Mouse (Mus musculus) gastrocnemius, adult 8-10 months (tissue): ENCODE results near the gene Nup214. TPM values are rescaled to one million over a fixed set of nuclear protein-coding genes. Genes with fewer than 3 reads are reported as not detected.
"Not testable (repeated sequence)": the region's sequence is repeated elsewhere in the genome, so short reads cannot be mapped to it uniquely, and the experiment has no call there.

Experiments used
- DNase-seq, 2 experiments: peaks; one replicate each; pipeline ENCODE4 v3.0.0; 2022; ENCODE audit warnings: low spot score in 2 of 2
- total RNA-seq, 4 experiments: library from RNA; stranded (reverse); gene quantifications; 2 replicates each; pipeline ENCODE4 v1.2.4; 2022

The Nup214 gene
- total RNA-seq, 4 experiments from 2014 or later, result 16.0 to 20.5 (median 18.3) TPM

DNA sequence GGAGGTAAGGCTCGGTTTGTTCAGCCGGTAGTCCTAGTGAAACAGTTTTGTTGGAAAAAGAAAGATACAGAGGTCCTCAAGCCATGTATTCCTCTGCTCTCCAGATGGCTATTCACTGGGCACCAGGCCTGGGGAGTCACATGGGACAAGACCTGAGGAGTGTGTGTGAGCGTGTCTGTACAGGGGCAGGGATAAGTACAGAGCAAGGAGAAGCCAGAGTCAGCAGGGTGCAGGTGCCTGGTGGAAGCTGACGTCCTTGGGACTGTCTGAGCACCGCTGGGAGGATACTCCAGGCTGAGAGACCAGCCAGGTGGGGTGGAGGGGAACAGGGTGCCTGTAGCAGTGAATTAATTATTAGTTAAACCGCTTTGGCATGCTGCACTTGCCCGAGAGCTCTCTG, 10.7 kb upstream of the Nup214 start:
- no peak for DNase-seq

DNA sequence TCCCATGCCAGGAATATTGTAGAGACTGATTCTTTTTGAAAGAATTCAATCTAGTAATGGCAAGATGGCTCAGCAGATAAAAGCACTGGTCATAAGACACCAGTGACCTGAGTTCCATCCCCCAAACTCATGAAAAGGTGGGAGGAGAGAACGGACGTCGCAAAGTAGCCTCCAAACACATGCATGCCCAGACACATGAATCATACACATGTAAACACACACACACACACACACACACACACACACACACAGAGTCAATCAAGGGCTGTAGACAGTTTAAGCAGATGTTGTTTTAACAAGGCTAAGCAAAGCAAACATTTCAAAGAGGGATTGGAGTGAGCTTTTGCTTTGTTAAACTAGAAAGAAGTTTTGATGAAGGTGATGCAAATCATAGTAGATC, 10.0 kb upstream of the Nup214 start:
- no peak for DNase-seq

DNA sequence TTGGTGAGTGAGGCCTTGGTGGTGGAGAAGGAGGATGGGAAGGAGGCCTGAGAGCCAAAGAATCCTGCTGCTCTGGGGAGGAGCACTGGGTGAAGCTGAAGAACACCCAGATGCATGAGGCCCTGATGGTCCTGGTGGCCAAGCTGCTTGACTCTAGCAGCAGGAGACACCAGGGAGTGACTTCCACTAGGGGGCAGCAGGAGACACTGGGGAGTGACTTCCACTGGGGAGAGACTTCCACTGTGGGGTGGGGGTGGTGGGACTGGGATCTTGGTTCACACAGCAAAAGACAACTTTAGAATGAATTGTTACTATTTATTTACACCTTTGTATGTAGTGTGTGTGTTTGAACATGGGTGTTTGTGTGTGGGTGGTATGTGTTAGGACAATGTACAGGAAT, 9.1 kb upstream of the Nup214 start:
- DNase-seq, result no peak

DNA sequence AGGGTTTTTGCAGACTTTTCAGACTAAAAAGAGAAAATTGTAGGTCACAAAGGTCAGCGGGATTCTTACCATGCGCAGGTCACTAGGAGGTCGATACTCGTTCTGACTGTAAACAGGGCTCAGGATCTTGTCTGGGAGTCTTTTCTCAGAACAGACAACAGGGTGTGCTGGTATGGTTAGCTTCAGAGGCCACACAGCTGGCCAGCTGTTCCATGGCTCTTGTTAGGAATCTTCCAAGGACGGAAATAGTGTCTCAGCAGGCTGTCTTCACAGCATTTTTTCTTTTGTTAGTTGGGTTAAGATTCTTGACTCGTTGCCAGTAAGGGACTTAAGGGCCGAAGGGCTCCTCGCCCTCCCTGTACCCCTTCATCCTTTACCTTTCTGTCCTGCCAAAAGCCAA, 7.4 kb upstream of the Nup214 start:
- DNase-seq, result no peak

DNA sequence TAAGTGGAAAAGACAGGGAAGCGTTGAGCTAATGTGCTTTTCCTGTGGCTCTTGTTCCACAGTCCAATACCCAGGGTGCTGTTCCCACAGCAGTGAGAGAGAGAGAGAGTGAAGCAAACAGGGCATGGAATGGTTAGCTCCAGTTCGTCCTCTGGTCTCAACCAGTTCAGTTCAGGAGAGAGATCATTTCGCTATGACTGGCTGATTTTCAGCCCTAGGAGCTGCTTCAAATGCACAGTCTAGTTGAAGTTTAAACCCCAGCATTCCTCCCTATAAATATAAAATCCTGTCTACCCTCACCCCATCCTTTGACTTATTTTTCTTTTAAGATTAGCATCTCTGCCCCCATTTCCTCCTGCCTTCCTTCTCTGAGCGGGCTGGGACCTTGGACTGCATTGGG, 1.6 kb upstream of the Nup214 start:
- no peak for DNase-seq

DNA sequence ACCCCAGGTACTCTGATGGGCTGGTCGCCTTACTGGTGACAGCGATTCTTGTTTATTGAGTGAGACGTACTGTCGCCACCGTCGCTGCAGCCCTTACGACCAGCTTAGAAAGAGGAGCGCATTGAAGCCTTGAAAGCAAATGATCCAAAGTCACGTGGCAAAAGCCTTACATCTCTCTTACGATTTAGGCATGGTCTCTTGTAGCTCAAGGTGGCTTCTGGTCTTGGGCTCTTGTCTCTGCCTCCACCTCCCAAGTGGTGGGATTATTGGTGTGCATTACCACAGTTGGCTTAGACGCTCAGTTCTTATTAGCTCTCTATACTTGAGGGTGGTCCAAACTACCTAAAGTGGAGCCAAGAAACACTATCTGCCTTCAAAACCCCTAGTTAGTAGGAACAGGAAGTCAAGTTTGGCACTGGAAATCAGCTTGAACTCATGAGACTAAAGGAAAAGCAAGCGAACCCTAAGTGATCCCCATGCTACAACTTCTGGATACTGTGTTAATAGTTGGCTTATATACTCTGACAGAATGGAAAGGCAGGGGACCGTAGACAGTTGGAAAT, 654 bp downstream of the Nup214 start:
- no peak for DNase-seq

DNA sequence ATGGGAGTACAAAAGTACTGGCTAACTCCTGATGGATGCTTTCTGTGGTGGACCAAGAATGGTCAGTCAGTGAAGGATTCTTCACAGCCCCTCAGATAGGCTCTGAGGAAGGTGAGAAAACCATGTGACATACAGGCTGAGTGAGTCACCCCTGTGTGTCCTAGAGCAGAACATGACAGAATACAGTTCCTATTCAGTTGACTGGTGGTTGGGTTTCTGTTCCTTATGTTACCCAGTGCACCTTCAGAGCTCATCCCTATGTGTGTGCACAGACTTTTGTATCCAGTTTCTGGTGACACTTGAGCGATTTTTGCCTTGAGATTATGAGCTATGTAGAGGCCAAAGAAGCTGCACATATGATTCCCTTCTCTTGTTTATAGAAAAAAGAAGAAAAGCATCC, 13.5 kb downstream of the Nup214 start:
- DNase-seq, result no peak

DNA sequence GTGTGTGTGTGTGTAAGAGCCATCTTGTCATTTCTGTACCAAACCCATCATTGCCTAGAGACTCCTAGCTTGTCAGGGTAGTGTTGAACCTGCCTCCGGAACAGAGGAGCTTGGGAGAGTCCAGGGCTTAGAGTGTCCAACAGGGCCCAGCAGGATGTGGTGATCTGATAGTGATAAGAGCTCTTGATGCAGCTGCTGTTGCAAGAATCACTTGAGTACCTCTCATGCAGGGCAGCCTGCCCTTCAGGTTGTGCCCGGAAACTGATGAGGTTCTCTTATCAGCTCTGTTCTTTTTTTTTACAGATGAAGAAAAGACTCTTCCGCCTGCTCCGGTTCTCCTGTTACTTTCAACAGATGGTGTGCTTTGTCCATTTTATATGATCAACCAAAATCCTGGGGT, 16.7 kb downstream of the Nup214 start:
- DNase-seq, result no peak

DNA sequence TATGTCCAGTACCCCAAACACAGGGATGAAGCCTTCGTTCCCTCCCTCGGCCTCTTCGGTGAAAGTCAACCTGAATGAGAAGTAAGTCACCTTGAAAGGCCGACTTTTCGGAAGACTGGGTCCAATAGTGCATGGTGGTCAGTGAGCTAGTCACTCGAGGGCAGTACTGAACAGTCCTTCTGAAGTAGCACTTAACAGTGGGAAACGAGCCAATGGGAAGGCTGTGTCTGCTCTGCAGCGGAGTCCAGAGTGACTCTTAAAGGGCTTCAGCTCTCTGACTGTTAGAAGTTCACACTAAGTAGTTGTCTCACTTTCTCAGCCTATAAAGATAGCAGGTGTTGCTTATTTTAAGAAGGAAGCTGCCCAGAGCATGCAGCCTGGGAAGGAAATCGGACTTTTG, 20.7 kb downstream of the Nup214 start:
- no peak for DNase-seq

DNA sequence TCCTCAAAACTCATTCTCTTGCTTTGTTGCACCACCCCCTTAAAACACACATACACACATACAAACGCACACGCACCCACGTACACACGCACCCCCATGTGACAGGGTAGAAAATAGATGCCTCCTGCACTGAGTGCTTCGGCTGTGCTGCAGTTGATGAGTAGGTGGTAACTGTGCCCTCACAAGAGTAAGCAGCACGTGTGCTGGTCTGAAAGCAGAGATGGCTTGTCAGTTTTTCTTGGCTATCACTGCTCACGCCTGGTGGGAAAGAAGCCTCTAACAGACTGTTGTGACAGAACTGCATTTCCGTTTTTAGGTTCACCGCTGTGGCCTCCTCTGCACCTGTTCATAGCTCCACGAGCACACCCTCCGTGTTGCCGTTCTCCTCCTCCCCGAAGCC, 21.8 kb downstream of the Nup214 start:
- DNase-seq, result no peak

DNA sequence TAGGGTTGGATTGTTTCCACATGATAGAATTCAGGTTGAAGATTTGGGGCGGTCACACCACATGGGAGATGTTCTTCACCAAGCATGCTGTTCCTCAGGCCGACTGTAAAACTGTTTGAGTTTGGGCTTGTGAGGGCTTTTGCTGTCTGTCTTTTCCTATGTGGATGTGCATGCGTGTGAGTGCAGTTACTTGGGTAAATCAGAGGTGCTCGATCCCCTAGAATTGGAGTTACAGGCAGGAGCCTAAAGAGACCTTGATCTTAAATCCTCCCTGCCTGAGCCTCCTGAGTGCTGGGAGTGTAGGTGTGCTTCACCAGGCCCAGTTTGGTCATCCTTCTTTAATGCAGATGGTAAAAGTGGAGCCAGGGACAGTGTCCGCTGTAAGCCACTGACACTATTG, 23.3 kb downstream of the Nup214 start:
- no peak for DNase-seq

DNA sequence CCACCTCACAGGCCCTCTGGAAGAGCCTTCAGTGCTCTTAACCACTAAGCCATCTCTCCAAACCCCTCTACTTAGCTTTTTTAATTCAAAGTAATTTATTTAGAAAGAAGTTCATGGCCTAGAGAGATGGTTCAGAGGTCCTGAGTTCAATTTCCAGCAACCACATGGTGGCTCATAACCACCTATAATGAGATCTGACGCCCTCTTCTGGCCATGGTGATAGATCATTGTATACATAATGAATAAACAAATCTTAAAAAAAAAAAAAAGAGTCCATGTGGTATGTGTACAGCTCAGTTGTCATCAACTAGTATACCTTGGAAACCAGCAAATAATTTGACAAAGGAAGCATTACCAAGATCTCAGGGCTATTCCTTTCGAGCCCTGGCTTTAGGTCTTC, 24.2 kb downstream of the Nup214 start:
- DNase-seq, result no peak

DNA sequence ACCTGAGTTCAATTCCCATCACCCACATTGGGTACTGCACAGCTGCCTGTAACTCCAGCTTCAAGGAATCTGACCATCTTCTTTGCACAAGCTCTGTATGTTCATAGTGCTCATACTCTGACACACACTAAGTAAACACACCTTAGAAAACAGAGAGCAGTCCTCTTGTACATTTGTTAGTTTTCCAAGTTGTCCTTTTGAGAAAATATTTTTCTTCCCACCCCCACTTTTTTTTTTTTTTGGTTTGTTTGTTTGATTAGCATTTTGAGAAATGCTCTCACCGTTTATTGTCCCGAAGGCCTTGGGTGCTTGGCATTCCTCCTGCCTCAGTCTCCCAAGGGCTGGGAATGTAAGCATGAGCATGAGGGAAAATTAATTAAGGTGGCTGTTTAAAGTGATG, 34.1 kb downstream of the Nup214 start:
- no peak for DNase-seq

DNA sequence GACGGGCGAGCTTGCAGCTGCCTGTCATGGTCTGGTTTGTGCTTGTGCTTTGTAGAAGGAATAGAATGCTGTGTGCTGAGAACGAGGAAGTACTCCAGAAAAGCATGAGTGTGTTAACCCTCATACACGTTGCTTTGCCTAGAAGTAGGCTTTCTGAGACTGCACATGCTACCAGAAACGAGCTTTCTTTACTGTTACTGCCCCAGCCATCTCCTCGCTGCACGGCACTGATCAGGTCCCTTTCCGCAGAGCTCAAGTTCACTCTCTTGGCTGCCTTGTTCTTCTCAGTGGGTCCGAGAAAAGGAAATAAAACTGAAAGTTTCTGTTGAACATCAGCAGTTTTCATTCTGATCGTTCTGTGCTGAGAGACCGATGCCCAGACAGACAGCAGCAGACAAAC, 34.5 kb downstream of the Nup214 start:
- no peak for DNase-seq

DNA sequence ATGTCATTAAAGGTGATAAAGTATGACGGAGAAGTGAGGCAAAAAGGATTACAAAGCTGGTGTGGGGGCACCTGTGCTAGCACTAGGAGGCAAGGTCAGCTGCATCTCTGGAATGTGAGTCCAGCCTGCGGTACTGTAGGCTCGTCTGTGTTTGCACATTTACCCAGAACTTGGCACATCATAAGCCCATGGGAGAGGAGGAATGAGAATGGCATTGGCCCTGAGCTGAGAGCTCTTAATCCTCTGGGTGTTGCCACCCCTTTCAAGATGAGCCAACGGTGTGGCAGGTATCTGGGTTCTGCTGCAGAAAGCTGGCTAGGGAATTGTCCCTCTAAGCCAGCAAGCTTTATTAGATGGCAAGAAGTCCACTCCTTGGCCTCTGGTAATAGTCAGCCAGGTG, 45.5 kb downstream of the Nup214 start:
- DNase-seq, result no peak

DNA sequence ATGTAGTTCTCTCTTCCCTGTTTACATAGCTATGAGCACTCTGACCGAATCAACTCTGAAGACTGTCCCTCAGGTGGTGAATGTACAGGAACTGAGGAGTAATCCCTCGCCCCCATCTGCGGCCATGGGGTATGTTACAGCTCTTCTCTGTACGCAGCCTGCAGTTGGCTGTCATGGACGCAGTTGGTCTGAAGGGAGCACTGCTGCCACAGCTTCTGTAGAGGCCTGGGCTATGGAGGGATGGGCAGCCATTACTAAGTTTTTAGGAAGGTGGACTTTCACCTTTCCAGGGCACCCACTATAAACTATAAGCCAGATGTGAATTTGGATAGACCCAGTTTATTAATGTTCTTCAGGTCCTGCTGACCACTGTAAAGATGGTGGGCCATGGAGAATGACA, 46.0 kb downstream of the Nup214 start:
- no peak for DNase-seq

DNA sequence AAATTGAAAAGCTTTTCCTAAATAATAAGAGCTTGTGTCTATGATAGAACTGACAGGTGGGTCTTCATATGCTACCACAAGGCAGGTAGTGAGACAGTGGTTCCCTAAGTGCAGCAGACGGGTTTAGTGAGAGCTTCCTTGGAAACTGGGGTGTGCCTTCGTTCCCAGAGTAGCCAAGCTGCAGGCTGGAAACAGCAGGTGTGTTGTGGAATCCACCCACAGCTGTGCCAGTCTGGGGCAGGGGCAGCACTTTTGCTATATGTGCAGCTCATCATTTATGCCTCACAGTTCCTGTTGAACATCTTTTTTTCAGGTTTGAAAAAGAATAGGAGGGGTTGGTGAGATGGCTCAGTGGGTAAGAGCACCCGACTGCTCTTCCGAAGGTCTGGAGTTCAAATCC, 50.1 kb downstream of the Nup214 start:
- DNase-seq, result no peak

DNA sequence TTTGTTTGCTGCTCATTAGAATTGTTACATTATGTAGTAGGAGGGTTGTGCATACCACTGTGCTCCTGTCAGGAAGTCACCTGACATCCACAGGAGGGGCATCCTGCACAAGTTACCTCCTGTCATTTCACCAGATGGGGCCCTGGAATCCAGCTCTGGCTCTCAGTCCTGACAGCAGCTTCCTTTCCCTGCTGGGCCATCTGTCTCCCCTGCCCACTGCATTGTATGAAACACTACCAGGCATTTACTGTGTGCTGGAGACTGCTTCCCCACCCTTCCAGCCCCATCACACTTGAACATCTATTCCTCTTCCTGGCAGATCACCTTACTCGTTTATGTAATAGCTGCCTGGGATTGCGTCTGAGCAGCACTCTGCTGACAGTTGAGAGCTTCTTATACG, 55.4 kb downstream of the Nup214 start:
- DNase-seq, result no peak

DNA sequence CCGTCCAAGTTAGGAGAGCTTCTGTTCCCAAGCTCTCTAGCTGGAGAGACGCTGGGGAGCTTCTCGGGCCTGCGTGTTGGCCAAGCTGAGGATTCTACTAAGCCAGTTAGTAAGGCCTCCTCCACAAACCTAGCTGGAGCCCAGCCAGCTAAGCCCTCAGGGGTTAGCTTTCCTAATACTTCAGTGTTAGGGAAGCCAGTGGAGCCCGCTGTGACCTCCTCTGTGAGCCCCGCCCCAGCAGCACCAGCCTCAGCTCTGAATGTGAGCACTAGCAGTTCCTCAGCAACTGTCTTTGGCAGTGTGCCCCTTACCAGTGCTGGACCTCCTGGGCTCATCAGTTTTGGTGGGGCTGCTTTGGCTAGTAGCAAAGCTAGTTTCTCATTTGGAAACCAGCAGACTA, 59.2 kb downstream of the Nup214 start:
- peak; percentile 78 to 81 for DNase-seq

DNA sequence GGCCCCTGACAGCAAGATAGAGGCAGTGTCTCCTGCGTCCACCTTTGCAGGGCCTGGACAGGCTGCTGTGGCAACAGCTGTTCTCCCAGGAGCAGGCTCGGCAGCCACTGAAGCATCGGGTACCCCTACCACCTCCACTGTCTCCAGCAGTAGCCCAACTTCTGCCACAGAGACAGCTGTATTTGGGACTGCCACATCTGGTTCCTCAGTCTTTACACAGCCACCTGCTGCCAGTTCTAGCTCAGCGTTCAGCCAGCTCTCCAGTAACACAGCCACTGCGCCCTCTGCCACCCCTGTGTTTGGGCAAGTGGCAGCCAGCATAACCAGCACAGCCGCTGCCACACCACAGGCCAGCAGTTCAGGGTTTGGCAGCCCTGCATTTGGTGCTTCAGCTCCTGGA, 60.0 kb downstream of the Nup214 start:
- DNase-seq, result no peak

DNA sequence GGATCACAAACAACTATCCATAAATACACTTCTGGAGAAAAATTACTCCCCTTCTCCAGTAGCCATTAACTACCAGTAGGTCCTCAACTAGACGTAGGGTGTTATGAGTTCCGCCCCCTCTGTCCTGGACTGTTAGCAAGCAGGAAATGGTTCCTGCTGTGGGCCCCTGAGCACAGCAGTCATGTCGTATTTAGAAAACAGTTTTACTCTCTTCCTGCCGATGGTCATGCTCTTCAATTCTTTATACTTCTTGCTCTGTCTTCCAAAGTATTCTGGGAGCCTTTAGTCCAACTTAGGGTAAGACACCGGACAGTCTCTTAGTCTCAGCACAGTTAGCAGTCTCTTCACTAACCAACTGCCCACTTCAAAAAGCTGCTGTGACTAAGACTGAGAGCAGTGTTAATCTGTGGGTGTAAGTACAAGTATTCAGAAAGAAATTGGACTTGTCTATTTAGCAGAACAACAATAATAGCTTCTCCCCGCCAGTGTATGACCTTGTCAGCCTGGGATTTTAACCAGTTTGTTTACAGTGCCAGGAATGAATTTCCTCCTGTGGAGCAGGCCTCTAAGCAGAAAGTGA, 63.1 kb downstream of the Nup214 start:
- DNase-seq, result no peak

DNA sequence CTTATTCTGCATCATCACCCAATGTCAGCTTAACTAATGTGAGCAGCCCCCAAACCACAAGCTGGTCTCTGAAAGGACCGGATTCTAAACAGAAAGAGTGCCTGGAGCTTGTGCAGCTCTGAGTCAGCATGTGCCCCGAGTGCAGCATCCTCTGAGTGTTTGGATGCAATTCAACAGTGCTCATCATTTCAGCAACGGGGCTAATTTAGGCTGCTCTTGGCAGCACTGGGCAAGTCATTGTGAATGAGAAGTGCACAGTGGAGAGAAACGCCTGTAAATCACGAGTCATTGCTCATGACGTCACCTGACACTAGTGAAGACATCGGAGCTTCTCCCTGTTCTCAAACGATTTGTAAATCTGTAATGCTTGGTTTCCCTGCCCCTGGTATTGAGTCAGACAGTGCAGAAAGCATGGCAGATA, 64.4 kb downstream of the Nup214 start:
- DNase-seq, result peak; percentile 44

DNA sequence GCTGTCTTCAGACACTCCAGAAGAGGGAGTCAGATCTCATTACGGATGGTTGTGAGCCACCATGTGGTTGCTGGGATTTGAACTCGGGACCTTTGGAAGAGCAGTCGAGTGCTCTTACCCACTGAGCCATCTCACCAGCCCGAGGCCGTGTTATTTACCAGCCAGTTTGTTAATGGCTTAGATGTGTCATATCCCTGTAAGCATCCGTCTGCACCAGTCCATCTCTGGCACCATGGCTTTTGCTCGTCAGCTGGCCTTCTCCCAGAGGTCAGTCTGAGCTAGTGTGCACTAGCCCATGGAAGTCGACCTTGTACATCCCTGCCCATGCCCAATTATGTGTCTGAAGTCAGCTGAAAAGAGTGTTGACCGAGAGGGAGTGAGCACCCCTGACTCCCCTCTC, 66.4 kb downstream of the Nup214 start:
- DNase-seq, result not testable (repeated sequence)

DNA sequence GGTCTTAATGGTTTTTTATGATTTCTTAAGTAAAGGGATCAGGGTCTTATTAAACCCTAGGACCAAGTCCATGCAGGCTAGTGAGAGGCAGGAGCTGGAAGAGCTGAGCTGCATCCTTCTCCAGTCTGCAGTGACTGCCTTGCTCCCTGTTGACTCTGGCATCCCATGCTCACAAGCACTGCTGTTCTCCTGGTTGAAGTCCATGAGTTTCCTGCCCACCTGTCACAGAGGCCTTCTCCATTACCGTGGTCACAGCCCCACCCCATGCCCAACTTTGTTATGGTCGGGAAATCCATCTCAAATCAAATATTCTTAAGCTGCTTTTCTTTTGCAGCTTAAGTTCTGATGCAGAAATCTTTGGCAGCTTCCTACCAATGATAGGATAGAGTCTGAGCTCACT, 66.9 kb downstream of the Nup214 start:
- DNase-seq, result no peak
